In the genomic region with DNA sequence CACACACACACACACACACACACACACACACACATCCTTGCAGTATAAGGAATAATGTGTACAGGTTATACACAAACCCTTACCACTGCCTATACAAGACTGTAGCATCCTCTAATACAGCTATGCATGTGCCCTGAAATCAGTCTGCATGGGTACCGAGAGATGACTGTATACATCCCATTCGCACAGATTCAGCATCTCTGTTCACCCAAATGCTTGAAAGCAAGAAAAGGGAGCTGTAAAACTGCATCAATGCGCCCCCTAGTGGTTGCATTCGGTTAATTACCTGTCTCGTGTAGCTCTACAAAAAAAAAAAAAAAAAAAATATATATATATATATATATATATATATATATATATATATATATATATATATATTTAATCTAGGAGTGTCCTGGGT, we compare ENCODE assay signal across 8 mouse cellular contexts.
A peak's percentile ranks its signal among the peaks of the same experiment; 100 is the strongest.
DNase-seq lines count a peak whose midpoint lies in the region; ATAC-seq and TF ChIP-seq lines count a peak whose summit lies in the region.
"Had no signal": no experiment of that assay in that cellular context is flagged by ENCODE, and none has a peak within 500 bp of the region (broad histone marks: within the 10 kb centered on the region; RNA-seq: fewer than 3 reads in every experiment).

No protein-coding gene starts in this region.

- TF ChIP-seq EP300 in CH12.LX (IDR thresholded peaks at IDR 0.05; ENCODE audit: low read length): no peak
- TF ChIP-seq EP300 in heart, postnatal 0 days (IDR thresholded peaks at IDR 0.05; ENCODE audit: low read depth): no peak

- ATAC-seq in heart, postnatal 0 days (ENCODE audit: insufficient read depth, low read depth): no peak
- ATAC-seq in megakaryocyte progenitor cell, adult 5-6 weeks (replicated peaks; ENCODE audit: poor library complexity): peak; percentile 76

- H3K27me3 ChIP-seq in CH12.LX (replicated peaks): no peaks in the 10 kb centered on the region
- H3K27me3 ChIP-seq in heart, postnatal 0 days (ENCODE audit: control insufficient read depth, insufficient read depth, low read length): no peaks in the 10 kb centered on the region
- H3K27me3 ChIP-seq: stomach, embryonic 15.5 days had no signal

- dilution Hi-C loops in CH12.LX (cut with MboI; ENCODE audit: extremely low pct_ligation_motif_present, extremely low pct_unique_long_range_greater_than_20kb, low sequenced_read_pairs): no loop called here

- TF ChIP-seq RAD21 in CH12.LX (IDR thresholded peaks at IDR 0.05; ENCODE audit: low read depth, low read length): peak; percentile 47

- peaks cover 0 to 3% of the 10 kb centered on the region in 2 experiments; a peak in 1 of 4 replicates for H3K4me1 ChIP-seq in CH12.LX (ENCODE audit: control insufficient read depth in 1 of 2, insufficient read depth in 2 of 2)
- peaks cover 2% of the 10 kb centered on the region; the same call in 1 of the 2 replicates for H3K4me1 ChIP-seq in cortical plate, adult 2 months (ENCODE audit: control insufficient read depth, insufficient read depth, low read length)
- no peaks in the 10 kb centered on the region for H3K4me1 ChIP-seq in heart, postnatal 0 days (ENCODE audit: control insufficient read depth, insufficient read depth)
- H3K4me1 ChIP-seq: stomach, embryonic 15.5 days had no signal

- DNase-seq in CH12.LX (ENCODE audit: extremely low read depth): peak; percentile 75
- DNase-seq in T-cell, adult 2 months (ENCODE audit: low spot score): peak; percentile 15
- peak; percentile 56 for DNase-seq in heart, postnatal 0 days (ENCODE audit: low spot score)
- DNase-seq in layer of hippocampus, postnatal 10 days (ENCODE audit: low spot score in 2 of 2): peak; percentile 79 to 81
- peak; percentile 13 to 74 for DNase-seq in spleen, postnatal 10 days (ENCODE audit: low spot score in 2 of 2)

- no peak for TF ChIP-seq POLR2A in CH12.LX (IDR thresholded peaks at IDR 0.05; ENCODE audit: low read depth, low read length)
- no peak for TF ChIP-seq POLR2A in cortical plate, adult 2 months (IDR thresholded peaks at IDR 0.05; ENCODE audit: extremely low read depth, insufficient read depth, low read length)

- in situ Hi-C loops in CH12.LX (cut with MboI; ENCODE audit: low pct_ligation_motif_present, low pct_unique_long_range_greater_than_20kb, low sequenced_read_pairs): loop anchor here (25.0 kb wide), 1 partner anchor 404 kb away; no protein-coding TSS in a partner anchor

- no peak overlapping the region for H3K9ac ChIP-seq in CH12.LX (ENCODE audit: insufficient read depth, low read depth)
- H3K9ac ChIP-seq in heart, postnatal 0 days (replicated peaks; ENCODE audit: low read depth, low read length): no peak overlapping the region
- H3K9ac ChIP-seq: stomach, embryonic 15.5 days had no signal

- 20% methylated on average over 5 of the region's 5 CpGs for WGBS in heart, postnatal 0 days

- peak; percentile 27 to 58; a peak in 2 of 4 replicates for TF ChIP-seq CTCF in CH12.LX (conservative IDR thresholded peaks at IDR 0.05 in 1 of 2, IDR thresholded peaks at IDR 0.05 in 1 of 2; ENCODE audit: low read depth in 2 of 2, low read length in 2 of 2)
- peak; percentile 50; the same call in 1 of the 2 replicates for TF ChIP-seq CTCF in cortical plate, adult 2 months (IDR thresholded peaks at IDR 0.05; ENCODE audit: extremely low read depth, insufficient read depth, low read length)
- TF ChIP-seq CTCF in heart, postnatal 0 days (IDR thresholded peaks at IDR 0.05; ENCODE audit: low read depth): peak; percentile 54

- H3K4me3 ChIP-seq in CH12.LX (replicated peaks in 1 of 3; ENCODE audit: low read depth in 2 of 3, low read length in 2 of 3, poor library complexity in 1 of 3): no peak overlapping the region
- H3K4me3 ChIP-seq in cortical plate, adult 2 months (ENCODE audit: insufficient read depth, low read length): no peak overlapping the region
- H3K4me3 ChIP-seq in heart, postnatal 0 days (ENCODE audit: low read depth, low read length): no peak overlapping the region
- H3K4me3 ChIP-seq: stomach, embryonic 15.5 days had no signal

- H3K9me3 ChIP-seq in CH12.LX (replicated peaks; ENCODE audit: low read length): no peaks in the 10 kb centered on the region
- no peaks in the 10 kb centered on the region for H3K9me3 ChIP-seq in heart, postnatal 0 days (replicated peaks; ENCODE audit: control insufficient read depth, low read length)
- H3K9me3 ChIP-seq: stomach, embryonic 15.5 days had no signal

- H3K4me2 ChIP-seq in CH12.LX (ENCODE audit: insufficient read depth, low read depth, poor library complexity, severe bottlenecking): no peak overlapping the region
- no peak overlapping the region for H3K4me2 ChIP-seq in heart, postnatal 0 days (ENCODE audit: low read depth, low read length)
- H3K4me2 ChIP-seq: stomach, embryonic 15.5 days had no signal

- H3K27ac ChIP-seq in CH12.LX (ENCODE audit: insufficient read depth, low read depth): no peak overlapping the region
- H3K27ac ChIP-seq in cortical plate, adult 2 months (ENCODE audit: insufficient read depth, low read length): no peak overlapping the region
- H3K27ac ChIP-seq in heart, postnatal 0 days (ENCODE audit: low read depth): no peak overlapping the region
- H3K27ac ChIP-seq: stomach, embryonic 15.5 days had no signal

- no peaks in the 10 kb centered on the region for H3K79me2 ChIP-seq in CH12.LX (replicated peaks; ENCODE audit: control insufficient read depth, extremely low read depth, insufficient read depth, poor library complexity, severe bottlenecking)

- no peaks in the 10 kb centered on the region for H3K36me3 ChIP-seq in CH12.LX (replicated peaks in 1 of 2; ENCODE audit: control insufficient read depth in 1 of 2, insufficient read depth in 1 of 2, low read length in 1 of 2)
- no peaks in the 10 kb centered on the region for H3K36me3 ChIP-seq in heart, postnatal 0 days (replicated peaks; ENCODE audit: control insufficient read depth, insufficient read depth, low read length)
- H3K36me3 ChIP-seq: stomach, embryonic 15.5 days had no signal

TF ChIP-seq in CH12.LX, 34 proteins besides CTCF, POLR2A, EP300 and RAD21:
- TF ChIP-seq MAFK (IDR thresholded peaks at IDR 0.05; ENCODE audit: insufficient replicate concordance, low read length) (no peak), ZNF384 (IDR thresholded peaks at IDR 0.05; ENCODE audit: low read depth, low read length) (peak; percentile 83), E2F4 (IDR thresholded peaks at IDR 0.05; ENCODE audit: insufficient replicate concordance, low read depth, low read length) (no peak), UBTF (IDR thresholded peaks at IDR 0.05; ENCODE audit: low read depth, low read length) (no peak), MEF2A (IDR thresholded peaks at IDR 0.05; ENCODE audit: borderline replicate concordance, low read depth, low read length) (no peak), SMC3 (IDR thresholded peaks at IDR 0.05; ENCODE audit: low read depth, low read length) (peak; percentile 42)

Comparison
In these comparisons a context has a peak if more than half of its experiments do, and no peak if none do; other contexts are left out.
1. DNase-seq: peak in every context shown above with its lines; median percentile 80 in layer of hippocampus, postnatal 10 days; 75 in CH12.LX; 56 in heart, postnatal 0 days; 44 in spleen, postnatal 10 days; 15 in T-cell, adult 2 months.